Mouse (Mus musculus): ENCODE data around the gene Isy1.

DNA sequence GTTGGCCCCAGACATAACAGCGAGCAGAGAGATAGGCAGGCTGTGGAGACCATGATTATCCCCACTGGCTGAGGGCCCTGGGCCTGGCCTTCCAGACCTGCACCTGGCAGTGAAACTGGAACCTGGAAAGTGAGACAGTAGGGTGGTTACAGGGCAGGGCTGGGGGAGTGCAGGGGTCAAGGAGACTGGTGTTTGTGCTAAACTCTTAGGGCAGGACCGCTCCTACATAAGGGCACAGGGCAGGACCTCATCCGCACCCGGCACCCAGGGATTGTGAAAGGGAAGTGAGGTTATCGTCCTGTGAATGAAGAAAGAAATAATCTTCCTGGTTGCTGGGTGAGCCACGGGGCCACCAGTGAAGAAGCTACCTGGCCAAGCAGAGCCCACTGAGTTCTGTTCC, 48.8 kb downstream of the Isy1 start:
- TF ChIP-seq POLR2A (IDR thresholded peaks at IDR 0.05; ENCODE audit: borderline replicate concordance, insufficient read depth, low read length) (no peak), CTCF (IDR thresholded peaks at IDR 0.05; ENCODE audit: borderline replicate concordance, insufficient read depth, low read depth, low read length) (no peak)
